Mouse (Mus musculus) brain, adult 2 months (tissue): ENCODE results near the gene Cog4.
"Not testable (repeated sequence)": the region's sequence is repeated elsewhere in the genome, so short reads cannot be mapped to it uniquely, and the experiment has no call there.

Source experiments
- DNase-seq: peaks from one replicate; pipeline ENCODE4 v3.0.0; 2011; ENCODE audit warnings: low read depth, low spot score

Cog4 gene

GRCm38 (mm10) chr8:110921492-110922230 is 75.3 kb downstream of the Cog4 start:
- no peak for DNase-seq

GRCm38 (mm10) chr8:110925691-110926140 is 79.3 kb downstream of the Cog4 start:
- no peak for DNase-seq

GRCm38 (mm10) chr8:110926690-110927089 is 80.3 kb downstream of the Cog4 start:
- DNase-seq, result no peak

- DNase-seq, result no peak
These were observed 82.0 kb downstream of the Cog4 start for GRCm38 (mm10) chr8:110928435-110928834.

GRCm38 (mm10) chr8:110929066-110929465 is 82.7 kb downstream of the Cog4 start:
- DNase-seq, result no peak

GRCm38 (mm10) chr8:110929672-110930071 is 83.3 kb downstream of the Cog4 start:
- not testable (repeated sequence) for DNase-seq

- peak; percentile 94 for DNase-seq
These were observed 85.0 kb downstream of the Cog4 start for GRCm38 (mm10) chr8:110931176-110931939.
